Mouse (Mus musculus) neural tube, embryonic 12.5 days (tissue): ENCODE results near the gene Psmc3. TPM values are rescaled to one million over a fixed set of nuclear protein-coding genes. Genes with fewer than 3 reads are reported as not detected.

Experiments used
- ATAC-seq: fragments of 200-750 bp; cut with Nextera tagmentation; 2 replicates; pipeline ENCODE4 v1.8.0; 2017; ENCODE audit warnings: low read depth, mild to moderate bottlenecking, moderate TSS enrichment, moderate library complexity; ENCODE audit not compliant: low FRiP score
- H3K27ac ChIP-seq: fragments of 300-500 bp; sonication (generic); 2 replicates; pipeline ENCODE4 v1.5.1; 2016
- H3K27me3 ChIP-seq: fragments of 300-500 bp; sonication (generic); replicated peaks from 2 replicates; pipeline ENCODE4 v1.6.1; 2016; ENCODE audit warnings: mild to moderate bottlenecking
- H3K36me3 ChIP-seq: fragments of 300-500 bp; sonication (generic); 2 replicates; pipeline ENCODE4 v1.6.1; 2016; ENCODE audit warnings: mild to moderate bottlenecking
- H3K4me1 ChIP-seq: fragments of 300-500 bp; sonication (generic); 2 replicates; pipeline ENCODE4 v1.6.1; 2016
- H3K4me2 ChIP-seq: fragments of 300-500 bp; sonication (generic); replicated peaks from 2 replicates; pipeline ENCODE4 v1.6.1; 2016; ENCODE audit warnings: mild to moderate bottlenecking
- H3K4me3 ChIP-seq: fragments of 300-500 bp; sonication (generic); 2 replicates; pipeline ENCODE4 v1.5.1; 2016
- H3K9ac ChIP-seq: fragments of 300-500 bp; sonication (generic); 2 replicates; pipeline ENCODE4 v1.6.1; 2016; ENCODE audit warnings: mild to moderate bottlenecking
- H3K9me3 ChIP-seq: fragments of 300-500 bp; sonication (generic); 2 replicates; pipeline ENCODE4 v1.6.1; 2016; ENCODE audit warnings: mild to moderate bottlenecking
- WGBS: fragments of 180-500 bp; shearing (Covaris S2); methylation state at CpG from one replicate; pipeline ENCODE4 v1.1.7; 2016; 5-methylcytosine and 5-hydroxymethylcytosine counted together
- polyA plus RNA-seq: library from polyadenylated mRNA; unstranded; fragments of >200 nt; fragmentation: Nextera tagmentation; extraction: Ambion mirVana; gene quantifications from 2 replicates; pipeline ENCODE4 v1.2.1, GENCODE M21; 2016

Gene Psmc3
- polyA plus RNA-seq, 1 experiment from 2014 or later: 296 TPM

GRCm38 (mm10) chr2:91085494-91086391 is 31.9 kb downstream of the Psmc3 start:
- H3K4me1 ChIP-seq: no peaks in the 10 kb centered on the region
- no peaks in the 10 kb centered on the region for H3K9me3 ChIP-seq
- no peaks in the 10 kb centered on the region for H3K27me3 ChIP-seq
- no peak overlapping the region for H3K4me2 ChIP-seq
- H3K4me3 ChIP-seq: no peak overlapping the region
- H3K27ac ChIP-seq: no peak overlapping the region
- H3K9ac ChIP-seq: no peak overlapping the region
- WGBS: 86% methylated on average over 14 of the region's 14 CpGs
- no peak for ATAC-seq
- no peaks in the 10 kb centered on the region for H3K36me3 ChIP-seq

GRCm38 (mm10) chr2:91086392-91087237 is 32.8 kb downstream of the Psmc3 start:
- Histone ChIP-seq H3K4me2 (no peak overlapping the region), H3K36me3 (no peaks in the 10 kb centered on the region), H3K4me1 (no peaks in the 10 kb centered on the region), H3K27ac (no peak overlapping the region), H3K9ac (no peak overlapping the region), H3K27me3 (no peaks in the 10 kb centered on the region), H3K9me3 (no peaks in the 10 kb centered on the region), H3K4me3 (no peak overlapping the region)
- ATAC-seq: no peak
- WGBS: 65% methylated on average over 9 of the region's 9 CpGs

- 88% methylated on average over 9 of the region's 9 CpGs for WGBS
Measured at GRCm38 (mm10) chr2:91087453-91087852, 33.6 kb downstream of the Psmc3 start.

GRCm38 (mm10) chr2:91088987-91089386 is 35.2 kb downstream of the Psmc3 start:
- no peak overlapping the region for H3K4me3 ChIP-seq
- H3K27ac ChIP-seq: no peak overlapping the region
- no peaks in the 10 kb centered on the region for H3K27me3 ChIP-seq
- H3K36me3 ChIP-seq: no peaks in the 10 kb centered on the region
- no peaks in the 10 kb centered on the region for H3K4me1 ChIP-seq
- H3K9me3 ChIP-seq: no peaks in the 10 kb centered on the region
- no peak overlapping the region for H3K9ac ChIP-seq
- no peak for ATAC-seq
- 73% methylated on average over 9 of the region's 9 CpGs for WGBS
- no peak overlapping the region for H3K4me2 ChIP-seq

More at GRCm38 (mm10) chr2:91087453-91087852, 33.6 kb downstream of the Psmc3 start:
- Histone ChIP-seq H3K36me3 (no peaks in the 10 kb centered on the region), H3K9ac (no peak overlapping the region), H3K27me3 (no peaks in the 10 kb centered on the region), H3K4me2 (no peak overlapping the region), H3K9me3 (no peaks in the 10 kb centered on the region), H3K4me3 (no peak overlapping the region), H3K4me1 (no peaks in the 10 kb centered on the region), H3K27ac (no peak overlapping the region)
- no peak for ATAC-seq

- no peaks in the 10 kb centered on the region for H3K36me3 ChIP-seq
- no peak overlapping the region for H3K4me3 ChIP-seq
- H3K27me3 ChIP-seq: no peaks in the 10 kb centered on the region
- H3K27ac ChIP-seq: no peak overlapping the region
- no peak overlapping the region for H3K9ac ChIP-seq
- 85% methylated on average over 6 of the region's 6 CpGs for WGBS
- no peak overlapping the region for H3K4me2 ChIP-seq
- no peak for ATAC-seq
- no peaks in the 10 kb centered on the region for H3K4me1 ChIP-seq
- no peaks in the 10 kb centered on the region for H3K9me3 ChIP-seq
Measured at GRCm38 (mm10) chr2:91090208-91090607, 36.4 kb downstream of the Psmc3 start.

DNA sequence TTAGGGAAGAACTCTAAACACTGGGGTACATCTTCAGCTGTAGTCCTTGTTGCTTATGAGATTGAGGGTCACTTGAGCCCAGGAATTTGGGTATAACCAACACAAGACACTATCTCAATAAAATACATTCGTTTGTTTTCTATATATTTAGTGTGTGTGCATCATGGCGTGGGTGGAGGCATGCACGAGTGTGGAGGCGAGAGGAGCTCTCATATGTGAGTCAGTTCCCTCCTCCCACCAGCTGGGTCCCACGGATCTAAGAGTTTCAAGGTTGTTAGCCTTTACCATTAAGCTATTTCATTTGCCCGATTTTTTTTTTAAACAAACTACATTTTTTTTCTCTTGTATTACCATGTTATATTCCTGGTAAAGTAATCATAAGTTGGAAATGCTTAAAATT is 37.0 kb downstream of the Psmc3 start:
- H3K27ac ChIP-seq: no peak overlapping the region
- H3K4me2 ChIP-seq: no peak overlapping the region
- H3K9me3 ChIP-seq: no peaks in the 10 kb centered on the region
- ATAC-seq: no peak
- 80% methylated on average over 6 of the region's 6 CpGs for WGBS
- no peak overlapping the region for H3K9ac ChIP-seq
- H3K4me3 ChIP-seq: no peak overlapping the region
- no peaks in the 10 kb centered on the region for H3K4me1 ChIP-seq
- H3K36me3 ChIP-seq: no peaks in the 10 kb centered on the region
- no peaks in the 10 kb centered on the region for H3K27me3 ChIP-seq

- no peak overlapping the region for H3K27ac ChIP-seq
- H3K27me3 ChIP-seq: no peaks in the 10 kb centered on the region; the same call in 1 of the 2 replicates
- no peaks in the 10 kb centered on the region for H3K4me1 ChIP-seq
- no peak overlapping the region for H3K9ac ChIP-seq
- H3K9me3 ChIP-seq: no peaks in the 10 kb centered on the region
- ATAC-seq: no peak
- H3K4me2 ChIP-seq: no peak overlapping the region
- WGBS: 73% methylated on average over 14 of the region's 14 CpGs
- H3K36me3 ChIP-seq: no peaks in the 10 kb centered on the region
- H3K4me3 ChIP-seq: no peak overlapping the region
Measured at GRCm38 (mm10) chr2:91096524-91096923, 42.7 kb downstream of the Psmc3 start.

DNA sequence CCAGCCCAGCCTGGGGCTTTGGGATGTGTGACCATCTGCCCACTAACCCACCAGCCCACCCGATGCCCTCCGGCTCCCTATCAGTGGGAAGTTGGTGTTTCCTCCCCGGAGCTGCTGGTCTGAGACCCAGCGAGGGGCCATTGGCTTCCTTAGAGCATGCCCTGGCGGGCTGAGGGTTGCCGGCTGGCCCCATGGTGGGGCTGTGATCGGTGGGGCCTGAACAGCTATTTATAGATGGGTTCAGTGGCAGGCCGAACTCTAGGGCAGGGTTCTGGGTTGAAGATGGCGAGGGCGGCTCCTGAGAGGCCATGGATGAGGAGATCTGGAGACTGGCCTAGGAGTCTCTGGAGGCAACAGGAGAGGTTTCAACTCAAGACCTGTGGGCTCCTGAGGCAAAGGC is 43.2 kb downstream of the Psmc3 start:
- no peak overlapping the region for H3K4me3 ChIP-seq
- no peaks in the 10 kb centered on the region; the same call in 1 of the 2 replicates for H3K27me3 ChIP-seq
- ATAC-seq: no peak
- H3K27ac ChIP-seq: no peak overlapping the region
- H3K9me3 ChIP-seq: no peaks in the 10 kb centered on the region
- H3K9ac ChIP-seq: no peak overlapping the region
- H3K4me2 ChIP-seq: no peak overlapping the region
- H3K4me1 ChIP-seq: no peaks in the 10 kb centered on the region
- WGBS: 88% methylated on average over 10 of the region's 10 CpGs
- H3K36me3 ChIP-seq: no peaks in the 10 kb centered on the region

DNA sequence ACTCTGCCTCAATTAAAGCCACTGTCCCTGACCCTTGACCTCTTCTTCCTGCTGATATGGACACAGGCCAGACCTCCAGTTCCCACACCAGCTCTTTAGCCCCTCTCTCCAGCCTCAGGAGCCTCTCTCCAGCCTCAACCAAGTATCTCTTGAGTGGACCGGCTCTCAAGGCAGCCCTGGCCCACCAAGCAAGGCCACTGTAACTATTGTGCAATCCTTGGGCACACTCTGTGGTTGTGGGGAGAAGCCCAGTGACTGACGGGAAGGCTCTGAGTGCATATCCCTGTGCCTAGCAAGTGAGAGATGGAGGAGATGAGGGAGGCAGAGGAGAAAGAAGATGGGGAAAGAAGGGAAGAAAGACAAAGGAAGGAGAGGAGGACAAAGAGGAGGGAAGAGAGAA is 44.3 kb downstream of the Psmc3 start:
- H3K9me3 ChIP-seq: no peaks in the 10 kb centered on the region
- H3K4me2 ChIP-seq: no peak overlapping the region
- no peaks in the 10 kb centered on the region for H3K36me3 ChIP-seq
- no peak for ATAC-seq
- H3K27me3 ChIP-seq: no peaks in the 10 kb centered on the region; the same call in 1 of the 2 replicates
- no peaks in the 10 kb centered on the region for H3K4me1 ChIP-seq
- 85% methylated on average over 2 of the region's 2 CpGs for WGBS
- H3K9ac ChIP-seq: no peak overlapping the region
- H3K4me3 ChIP-seq: no peak overlapping the region
- H3K27ac ChIP-seq: no peak overlapping the region

DNA sequence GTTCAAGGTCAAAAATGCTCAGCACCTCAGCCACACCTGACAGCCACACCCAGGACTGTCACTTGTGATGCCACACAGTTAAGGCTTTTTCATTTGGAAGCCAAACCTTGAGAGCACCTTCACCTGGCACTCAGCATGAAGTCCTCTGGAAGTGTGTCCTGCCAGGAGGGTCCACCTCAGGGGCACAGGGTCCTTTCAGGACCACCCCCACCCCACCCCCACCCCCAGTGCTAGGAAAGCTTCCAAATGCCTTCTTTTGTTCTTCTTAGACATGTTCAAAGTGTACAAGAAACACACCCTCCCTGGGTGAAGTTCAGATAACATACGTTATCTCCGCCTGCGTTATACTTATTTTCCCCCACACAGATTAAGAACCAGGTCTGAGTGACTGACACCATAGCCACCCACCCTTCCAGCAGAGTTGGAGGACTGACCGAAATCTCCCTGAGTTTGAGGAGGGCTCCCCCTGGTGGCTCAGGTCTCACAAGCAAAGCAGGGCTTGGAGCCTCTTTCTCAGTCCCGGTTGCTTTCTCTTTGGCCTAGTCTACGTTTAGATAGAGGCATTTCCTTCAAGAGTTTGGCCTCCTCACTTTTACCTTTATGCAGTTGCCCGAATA is 47.4 kb downstream of the Psmc3 start:
- 15% methylated on average over 7 of the region's 7 CpGs for WGBS
- H3K9me3 ChIP-seq: no peaks in the 10 kb centered on the region
- H3K4me3 ChIP-seq: no peak overlapping the region
- no peak overlapping the region for H3K27ac ChIP-seq
- H3K36me3 ChIP-seq: no peaks in the 10 kb centered on the region
- H3K27me3 ChIP-seq: peaks cover 3% of the 10 kb centered on the region; the same call in 1 of the 2 replicates
- no peak overlapping the region for H3K4me2 ChIP-seq
- no peaks in the 10 kb centered on the region for H3K4me1 ChIP-seq
- no peak overlapping the region for H3K9ac ChIP-seq
- ATAC-seq: peak; percentile 76

DNA sequence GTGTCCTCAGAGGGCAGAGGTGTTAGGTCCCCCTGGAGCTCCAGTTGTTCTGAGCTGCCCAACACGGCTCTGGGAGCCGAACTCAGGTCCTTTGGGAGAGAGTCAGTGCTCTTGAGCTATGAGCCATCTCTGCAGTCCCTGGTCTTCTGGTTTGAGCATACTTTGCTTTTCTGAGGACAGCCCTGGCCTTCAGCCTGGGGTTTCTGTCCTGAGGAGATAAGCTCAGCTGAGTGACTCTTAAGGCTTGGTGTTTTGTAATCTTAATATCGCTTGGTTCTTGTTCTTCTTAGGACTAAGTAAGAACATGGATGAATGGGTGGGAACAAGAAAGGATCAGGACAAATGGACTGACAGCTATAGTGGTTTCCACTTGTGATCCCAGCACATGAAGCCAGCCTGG is 54.3 kb downstream of the Psmc3 start:
- no peaks in the 10 kb centered on the region for H3K36me3 ChIP-seq
- no peak for ATAC-seq
- 89% methylated on average over 3 of the region's 3 CpGs for WGBS

GRCm38 (mm10) chr2:91109241-91109640 is 55.4 kb downstream of the Psmc3 start:
- 84% methylated on average over 5 of the region's 5 CpGs for WGBS
- Histone ChIP-seq H3K4me1 (no peaks in the 10 kb centered on the region), H3K9me3 (no peaks in the 10 kb centered on the region), H3K9ac (no peak overlapping the region), H3K4me2 (no peak overlapping the region), H3K4me3 (no peak overlapping the region), H3K36me3 (no peaks in the 10 kb centered on the region), H3K27ac (no peak overlapping the region), H3K27me3 (0 out of 2 replicates have a peak, but pooled peaks cover 3% of the 10 kb centered on the region)
- no peak for ATAC-seq

More for the DNA sequence above, 54.3 kb downstream of the Psmc3 start:
- Histone ChIP-seq H3K4me1 (no peaks in the 10 kb centered on the region), H3K9ac (no peak overlapping the region), H3K4me3 (no peak overlapping the region), H3K9me3 (no peaks in the 10 kb centered on the region), H3K27me3 (0 out of 2 replicates have a peak, but pooled peaks cover 3% of the 10 kb centered on the region), H3K27ac (no peak overlapping the region), H3K4me2 (no peak overlapping the region)
